Mouse (Mus musculus) lung, embryonic 14.5 days (tissue): ENCODE data around the gene Camta1. TPM values are rescaled to one million over a fixed set of nuclear protein-coding genes. Genes with fewer than 3 reads are reported as not detected.

Source experiments
- ATAC-seq: fragments of 200-750 bp; cut with Nextera tagmentation; 2 replicates; pipeline ENCODE4 v1.8.0; 2017; ENCODE audit warnings: mild to moderate bottlenecking, moderate TSS enrichment, moderate library complexity; ENCODE audit not compliant: insufficient read depth
- DNase-seq: peaks from one replicate; pipeline ENCODE4 v3.0.0-alpha.2; 2015
- H3K27ac ChIP-seq: fragments of 300-500 bp; sonication (generic); 2 replicates; pipeline ENCODE4 v1.5.1; 2014; ENCODE audit warnings: low read depth, mild to moderate bottlenecking, moderate library complexity
- H3K27me3 ChIP-seq: fragments of 300-500 bp; sonication (generic); 2 replicates; pipeline ENCODE4 v1.6.1; 2014; ENCODE audit warnings: low read length, control low read depth; ENCODE audit not compliant: insufficient read depth
- H3K36me3 ChIP-seq: fragments of 300-500 bp; sonication (generic); 2 replicates; pipeline ENCODE4 v1.6.1; 2014; ENCODE audit warnings: control low read depth; ENCODE audit not compliant: insufficient read depth
- H3K4me1 ChIP-seq: fragments of 300-500 bp; sonication (generic); 2 replicates; pipeline ENCODE4 v1.6.1; 2014; ENCODE audit warnings: antibody characterized with exemption, control low read depth; ENCODE audit not compliant: insufficient read depth
- H3K4me2 ChIP-seq: fragments of 300-500 bp; sonication (generic); 2 replicates; pipeline ENCODE4 v1.6.1; 2014; ENCODE audit warnings: mild to moderate bottlenecking
- H3K4me3 ChIP-seq: fragments of 300-500 bp; sonication (generic); 2 replicates; pipeline ENCODE4 v1.5.1; 2014; ENCODE audit warnings: low read depth, low read length
- H3K9ac ChIP-seq: fragments of 300-500 bp; sonication (generic); 2 replicates; pipeline ENCODE4 v1.6.1; 2014
- H3K9me3 ChIP-seq: fragments of 300-500 bp; sonication (generic); 2 replicates; pipeline ENCODE4 v1.6.1; 2016; ENCODE audit warnings: low read depth, low read length, control low read depth
- CTCF ChIP-seq: IDR thresholded peaks from 2 replicates; pipeline ENCODE4 v1.5.1; 2016; ENCODE audit warnings: antibody characterized with exemption, low read depth
- WGBS: fragments of 180-500 bp; shearing (Covaris S2); extraction: QIAGEN DNeasy Blood & Tissue Kit; methylation state at CpG from one replicate; pipeline ENCODE4 v1.1.7; 2014; 5-methylcytosine and 5-hydroxymethylcytosine counted together
- polyA plus RNA-seq: library from polyadenylated mRNA; unstranded; fragments of >200 nt; fragmentation: Nextera tagmentation; extraction: Ambion mirVana; gene quantifications from 2 replicates; pipeline ENCODE4 v1.2.1, GENCODE M21; 2014

Gene Camta1
- polyA plus RNA-seq, 1 experiment from 2014 or later = 87.5 TPM

GRCm38 (mm10) chr4:151401685-151402397 lies 459.8 kb downstream of the Camta1 start:
- Histone ChIP-seq H3K9me3 (no peaks in the 10 kb centered on the region), H3K36me3 (no peaks in the 10 kb centered on the region), H3K27ac (no peak overlapping the region), H3K4me3 (no peak overlapping the region), H3K4me2 (no peak overlapping the region), H3K27me3 (no peaks in the 10 kb centered on the region), H3K9ac (no peak overlapping the region), H3K4me1 (no peaks in the 10 kb centered on the region)
- no peak for TF ChIP-seq CTCF
- ATAC-seq (no peak), DNase-seq (no peak)
- 71% methylated on average over 22 of the region's 22 CpGs for WGBS

GRCm38 (mm10) chr4:151396536-151396935 lies 465.1 kb downstream of the Camta1 start:
- no peaks in the 10 kb centered on the region for H3K4me1 ChIP-seq
- no peaks in the 10 kb centered on the region for H3K9me3 ChIP-seq
- TF ChIP-seq CTCF = no peak
- H3K9ac ChIP-seq = no peak overlapping the region
- no peak for ATAC-seq
- H3K4me2 ChIP-seq = no peak overlapping the region
- H3K27me3 ChIP-seq = no peaks in the 10 kb centered on the region
- WGBS = 77% methylated on average over 7 of the region's 7 CpGs
- no peak overlapping the region for H3K27ac ChIP-seq
- DNase-seq = no peak
- H3K4me3 ChIP-seq = no peak overlapping the region
- H3K36me3 ChIP-seq = no peaks in the 10 kb centered on the region

- Histone ChIP-seq H3K27me3 (peaks cover 13% of the 10 kb centered on the region; the same call in 1 of the 2 replicates), H3K4me1 (no peaks in the 10 kb centered on the region), H3K4me2 (no peak overlapping the region), H3K9ac (no peak overlapping the region), H3K9me3 (no peaks in the 10 kb centered on the region), H3K36me3 (no peaks in the 10 kb centered on the region), H3K27ac (no peak overlapping the region), H3K4me3 (no peak overlapping the region)
- 75% methylated on average over 11 of the region's 11 CpGs for WGBS
- DNase-seq (no peak), ATAC-seq (no peak)
- no peak for TF ChIP-seq CTCF
These were observed 472.3 kb downstream of the Camta1 start for GRCm38 (mm10) chr4:151389345-151389744.

- ATAC-seq (no peak), DNase-seq (peak; percentile 10)
- no peak for TF ChIP-seq CTCF
- peak overlapping the region; percentile 59 for H3K4me2 ChIP-seq
- WGBS = 1% methylated on average over 24 of the region's 24 CpGs
- no peaks in the 10 kb centered on the region for H3K9me3 ChIP-seq
- H3K4me3 ChIP-seq = peak overlapping the region; percentile 28
- peaks cover 13% of the 10 kb centered on the region; the same call in 1 of the 2 replicates for H3K27me3 ChIP-seq
- no peaks in the 10 kb centered on the region for H3K36me3 ChIP-seq
- no peak overlapping the region for H3K27ac ChIP-seq
- peak overlapping the region; percentile 36 for H3K9ac ChIP-seq
- no peaks in the 10 kb centered on the region for H3K4me1 ChIP-seq
These were observed 474.8 kb downstream of the Camta1 start for GRCm38 (mm10) chr4:151386701-151387451.

- Histone ChIP-seq H3K27ac (no peak overlapping the region), H3K4me2 (peak overlapping the region; percentile 59)
- TF ChIP-seq CTCF = no peak
These were observed 475.5 kb downstream of the Camta1 start for GRCm38 (mm10) chr4:151385985-151386700.

GRCm38 (mm10) chr4:151377731-151378130 lies 483.9 kb downstream of the Camta1 start:
- Histone ChIP-seq H3K4me1 (no peaks in the 10 kb centered on the region), H3K27ac (no peak overlapping the region), H3K27me3 (no peaks in the 10 kb centered on the region), H3K4me2 (no peak overlapping the region), H3K9ac (no peak overlapping the region), H3K9me3 (no peaks in the 10 kb centered on the region), H3K36me3 (no peaks in the 10 kb centered on the region), H3K4me3 (no peak overlapping the region)
- TF ChIP-seq CTCF = no peak
- no peak for DNase-seq
- WGBS = 61% methylated on average over 1 of the region's 1 CpGs
- no peak for ATAC-seq

More at GRCm38 (mm10) chr4:151385985-151386700, 475.5 kb downstream of the Camta1 start:
- no peak overlapping the region for H3K9ac ChIP-seq
- H3K36me3 ChIP-seq = no peaks in the 10 kb centered on the region
- DNase-seq (no peak), ATAC-seq (no peak)
- H3K27me3 ChIP-seq = peaks cover 13% of the 10 kb centered on the region; the same call in 1 of the 2 replicates
- H3K4me3 ChIP-seq = peak overlapping the region; percentile 28; the same call in 1 of the 2 replicates
- WGBS = 8% methylated on average over 12 of the region's 12 CpGs
- no peaks in the 10 kb centered on the region for H3K9me3 ChIP-seq
- H3K4me1 ChIP-seq = no peaks in the 10 kb centered on the region

GRCm38 (mm10) chr4:151376234-151376633 lies 485.4 kb downstream of the Camta1 start:
- WGBS = 76% methylated on average over 26 of the region's 26 CpGs
- no peaks in the 10 kb centered on the region for H3K9me3 ChIP-seq
- ATAC-seq = no peak

More at GRCm38 (mm10) chr4:151376234-151376633, 485.4 kb downstream of the Camta1 start:
- Histone ChIP-seq H3K4me2 (no peak overlapping the region), H3K27me3 (no peaks in the 10 kb centered on the region), H3K36me3 (no peaks in the 10 kb centered on the region), H3K27ac (no peak overlapping the region), H3K9ac (no peak overlapping the region), H3K4me3 (no peak overlapping the region), H3K4me1 (no peaks in the 10 kb centered on the region)
- DNase-seq = no peak
- no peak for TF ChIP-seq CTCF
